8 mouse cellular contexts compared by ENCODE assay signal in genomic region chr11:88252767-88253513, GRCm38 (mm10). TPM values are rescaled to one million over a fixed set of nuclear protein-coding genes. Genes with fewer than 3 reads are reported as not detected.
DNase-seq lines count a peak whose midpoint lies in the region; ATAC-seq and TF ChIP-seq lines count a peak whose summit lies in the region.

No protein-coding gene starts in this region.

- no peak overlapping the region for H3K27ac ChIP-seq in lung, postnatal 0 days (ENCODE audit: low read length)
- H3K27ac ChIP-seq in embryonic facial prominence, embryonic 14.5 days (replicated peaks; ENCODE audit: low read depth, low read length), result no peak overlapping the region; the same call in 1 of the 2 replicates
- peak overlapping the region; percentile 71 for H3K27ac ChIP-seq in heart, embryonic 15.5 days

- H3K9ac ChIP-seq in lung, postnatal 0 days (replicated peaks; ENCODE audit: low read depth), result no peak overlapping the region
- no peak overlapping the region for H3K9ac ChIP-seq in embryonic facial prominence, embryonic 14.5 days (ENCODE audit: low read depth, low read length)
- no peak overlapping the region for H3K9ac ChIP-seq in heart, embryonic 15.5 days

- H3K4me2 ChIP-seq in lung, postnatal 0 days (replicated peaks; ENCODE audit: low read depth, low read length), result no peak overlapping the region
- H3K4me2 ChIP-seq in embryonic facial prominence, embryonic 14.5 days (ENCODE audit: low read depth, low read length), result no peak overlapping the region
- no peak overlapping the region for H3K4me2 ChIP-seq in heart, embryonic 15.5 days

- WGBS in lung, postnatal 0 days, result 26% methylated on average over 16 of the region's 18 CpGs
- 32% methylated on average over 11 of the region's 18 CpGs for WGBS in lung, adult 2 months
- 23% methylated on average over 13 of the region's 18 CpGs for WGBS in embryonic facial prominence, embryonic 14.5 days
- 21% methylated on average over 18 of the region's 18 CpGs for WGBS in heart, embryonic 15.5 days

- no peak overlapping the region for H3K4me3 ChIP-seq in lung, postnatal 0 days (ENCODE audit: low read depth, low read length)
- no peak overlapping the region for H3K4me3 ChIP-seq in lung, adult 2 months (replicated peaks; ENCODE audit: extremely low read depth, low read depth, low read length)
- no peak overlapping the region for H3K4me3 ChIP-seq in embryonic facial prominence, embryonic 14.5 days (ENCODE audit: low read depth, low read length)
- no peak overlapping the region for H3K4me3 ChIP-seq in heart, embryonic 15.5 days

- H3K27me3 ChIP-seq in lung, postnatal 0 days (replicated peaks; ENCODE audit: insufficient read depth, low read length), result no peaks in the 10 kb centered on the region
- H3K27me3 ChIP-seq in embryonic facial prominence, embryonic 14.5 days (replicated peaks; ENCODE audit: control insufficient read depth, insufficient read depth, low read length), result no peaks in the 10 kb centered on the region
- no peaks in the 10 kb centered on the region for H3K27me3 ChIP-seq in heart, embryonic 15.5 days

- TF ChIP-seq EP300 in lung, postnatal 0 days (IDR thresholded peaks at IDR 0.05), result no peak

- H3K4me1 ChIP-seq in lung, postnatal 0 days (ENCODE audit: insufficient read depth, low read depth, low read length), result no peaks in the 10 kb centered on the region
- H3K4me1 ChIP-seq in lung, adult 2 months (ENCODE audit: control insufficient read depth, insufficient read depth, low read length), result peaks cover 2% of the 10 kb centered on the region; the same call in 1 of the 2 replicates
- no peaks in the 10 kb centered on the region for H3K4me1 ChIP-seq in embryonic facial prominence, embryonic 14.5 days (ENCODE audit: control insufficient read depth, insufficient read depth, low read length)
- H3K4me1 ChIP-seq in heart, embryonic 15.5 days (replicated peaks), result peaks cover 43% of the 10 kb centered on the region

- DNase-seq in lung, postnatal 0 days (ENCODE audit: low spot score), result no peak
- DNase-seq in lung, adult 2 months, result no peak
- peak; percentile 66 for DNase-seq in embryonic facial prominence, embryonic 14.5 days (ENCODE audit: low spot score)
- peak; percentile 37 for DNase-seq in lung, postnatal 36 days
- DNase-seq in thymus, adult 18-20 months, result no peak
- DNase-seq in right cerebral cortex, postnatal 25 days, result no peak
- DNase-seq in spleen, adult 18-20 months, result no peak

- TF ChIP-seq CTCF in lung, postnatal 0 days (IDR thresholded peaks at IDR 0.05), result no peak
- TF ChIP-seq CTCF in lung, adult 2 months (IDR thresholded peaks at IDR 0.05; ENCODE audit: insufficient read depth, low read length), result no peak

- no peak for TF ChIP-seq POLR2A in lung, adult 2 months (IDR thresholded peaks at IDR 0.05; ENCODE audit: borderline replicate concordance, extremely low read depth, low read depth, low read length)

- H3K36me3 ChIP-seq in lung, postnatal 0 days (ENCODE audit: insufficient read depth, low read length), result no peaks in the 10 kb centered on the region
- H3K36me3 ChIP-seq in embryonic facial prominence, embryonic 14.5 days (ENCODE audit: control insufficient read depth, insufficient read depth, low read length), result no peaks in the 10 kb centered on the region
- no peaks in the 10 kb centered on the region for H3K36me3 ChIP-seq in heart, embryonic 15.5 days

- H3K9me3 ChIP-seq in lung, postnatal 0 days (ENCODE audit: low read length), result no peaks in the 10 kb centered on the region
- no peaks in the 10 kb centered on the region for H3K9me3 ChIP-seq in embryonic facial prominence, embryonic 14.5 days (ENCODE audit: control insufficient read depth, low read length)
- no peaks in the 10 kb centered on the region for H3K9me3 ChIP-seq in heart, embryonic 15.5 days (replicated peaks)

- peak; percentile 55 for ATAC-seq in lung, postnatal 0 days
- ATAC-seq in embryonic facial prominence, embryonic 14.5 days (ENCODE audit: low read depth), result peak; percentile 67
- ATAC-seq in heart, embryonic 15.5 days (replicated peaks; ENCODE audit: insufficient number of reproducible peaks, insufficient read depth, low FRiP score, low read depth), result peak; percentile 41

RNA-seq across cellular contexts. Expression of gene Ccdc182, which starts 40.9 kb away (rescaled TPM):
- not detected in 2 replicates for polyA plus RNA-seq in lung, postnatal 0 days (2015; fragmentation: Nextera tagmentation; extraction: Ambion mirVana)
- polyA plus RNA-seq in lung, adult 2 months (2012; rRNA removed), result not detected in 2 replicates
- not detected in 2 replicates for polyA plus RNA-seq in embryonic facial prominence, embryonic 14.5 days (2014; fragmentation: Nextera tagmentation; extraction: Ambion mirVana)
- not detected in 2 replicates for polyA plus RNA-seq in heart, embryonic 15.5 days (2015; fragmentation: Nextera tagmentation; extraction: Ambion mirVana)

RNA-seq across cellular contexts. Expression of gene Mrps23, which starts 48.8 kb away (rescaled TPM):
- polyA plus RNA-seq in lung, postnatal 0 days (2015; fragmentation: Nextera tagmentation; extraction: Ambion mirVana), result 46.5 TPM in 2 replicates
- polyA plus RNA-seq in lung, adult 2 months (2012; rRNA removed), result 23.3 and 39.0 TPM in 2 replicates
- 55.6 and 59.4 TPM in 2 replicates for polyA plus RNA-seq in embryonic facial prominence, embryonic 14.5 days (2014; fragmentation: Nextera tagmentation; extraction: Ambion mirVana)
- polyA plus RNA-seq in heart, embryonic 15.5 days (2015; fragmentation: Nextera tagmentation; extraction: Ambion mirVana), result 80.7 and 93.9 TPM in 2 replicates

Comparison
In these comparisons a context has a peak if more than half of its experiments do, and no peak if none do; other contexts are left out.
1. DNase-seq: peak in embryonic facial prominence, embryonic 14.5 days (single experiment) and lung, postnatal 36 days (single experiment); none in lung, postnatal 0 days (single experiment), lung, adult 2 months (single experiment), thymus, adult 18-20 months (0 of 2), right cerebral cortex, postnatal 25 days (single experiment) and spleen, adult 18-20 months (0 of 2).
2. Peak in every context shown above with its lines, with median percentiles within 50 percentile points of each other: ATAC-seq.